Mouse (Mus musculus): ENCODE data around the gene Ppp2ca.

DNA sequence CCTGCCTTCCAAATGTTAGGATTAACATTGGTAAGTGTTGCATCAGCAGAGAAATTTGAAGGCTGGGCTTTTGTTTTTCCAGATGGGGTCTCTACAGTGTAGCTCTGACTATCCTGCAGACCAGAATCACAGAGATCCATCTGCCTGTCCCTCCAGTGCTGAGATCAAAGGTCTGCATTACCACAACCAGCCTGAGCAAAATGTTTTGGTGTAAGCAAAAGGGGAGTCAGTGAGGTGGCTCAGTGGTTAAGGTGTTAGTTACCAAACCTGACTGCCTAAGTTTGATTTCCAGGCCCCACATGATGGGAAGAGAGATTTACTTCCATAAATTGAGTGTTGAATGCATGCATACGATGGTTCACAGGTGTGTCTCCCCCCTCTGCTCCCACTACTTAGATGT is 10.9 kb downstream of the Ppp2ca start:
- TF ChIP-seq POLR2A (IDR thresholded peaks at IDR 0.05; ENCODE audit: borderline replicate concordance, extremely low read depth, insufficient read depth, insufficient read length, poor library complexity, severe bottlenecking) (no peak), CTCF (IDR thresholded peaks at IDR 0.05; ENCODE audit: borderline replicate concordance, extremely low read depth, insufficient read depth, insufficient read length) (no peak)

Data from brain, embryonic 14.5 days (tissue).